7 mouse cellular contexts compared by ENCODE assay signal in genomic region chr7:122199296-122199695, GRCm38 (mm10). TPM values are rescaled to one million over a fixed set of nuclear protein-coding genes. Genes with fewer than 3 reads are reported as not detected.
DNase-seq lines count a peak whose midpoint lies in the region; ATAC-seq and TF ChIP-seq lines count a peak whose summit lies in the region.

No protein-coding gene starts in this region.

- H3K36me3 ChIP-seq in kidney, embryonic 15.5 days = no peaks in the 10 kb centered on the region
- no peaks in the 10 kb centered on the region for H3K36me3 ChIP-seq in ES-Bruce4 (ENCODE audit: control insufficient read depth, insufficient read depth, low read length, poor library complexity, severe bottlenecking)
- no peaks in the 10 kb centered on the region for H3K36me3 ChIP-seq in midbrain, embryonic 15.5 days (replicated peaks)

- POLR2A ChIA-PET in Patski (lab: Charles Lee) = no interaction called here

- CTCF ChIA-PET in Patski (lab: Charles Lee) = interaction anchor here (0.6 to 1.5 kb wide), 3 partner anchors 15 to 243 kb away, joined by 3 read pairs; no protein-coding TSS in a partner anchor

- no peak for TF ChIP-seq POLR2A in ES-Bruce4 (IDR thresholded peaks at IDR 0.05; ENCODE audit: insufficient read depth, low read length)

- no peak for ATAC-seq in kidney, embryonic 15.5 days (replicated peaks; ENCODE audit: low FRiP score)
- ATAC-seq in Patski = peak; percentile 44
- ATAC-seq in hematopoietic stem cell, adult 5-6 weeks (replicated peaks in 1 of 2; ENCODE audit: insufficient read depth in 1 of 2, low FRiP score in 2 of 2, low TSS enrichment in 1 of 2, low read depth in 1 of 2, poor library complexity in 2 of 2, severe bottlenecking in 2 of 2) = peak; percentile 47; a peak in 3 of 4 replicates
- ATAC-seq in midbrain, embryonic 15.5 days (replicated peaks) = no peak

- H3K27me3 ChIP-seq in kidney, embryonic 15.5 days = no peaks in the 10 kb centered on the region
- H3K27me3 ChIP-seq in ES-Bruce4 (ENCODE audit: control insufficient read depth, insufficient read depth, low read length, poor library complexity, severe bottlenecking) (no peaks in the 10 kb centered on the region), Patski (peaks cover 11% of the 10 kb centered on the region)
- no peaks in the 10 kb centered on the region for H3K27me3 ChIP-seq in midbrain, embryonic 15.5 days (replicated peaks)

- H3K9me3 ChIP-seq in kidney, embryonic 15.5 days (replicated peaks) = 0 out of 2 replicates have a peak, but pooled peaks cover 6% of the 10 kb centered on the region
- no peaks in the 10 kb centered on the region; the same call in none of the 2 replicates for H3K9me3 ChIP-seq in ES-Bruce4 (replicated peaks; ENCODE audit: control insufficient read depth, insufficient read depth, low read length, poor library complexity, severe bottlenecking)
- no peaks in the 10 kb centered on the region for H3K9me3 ChIP-seq in midbrain, embryonic 15.5 days

- no peak overlapping the region for H3K4me3 ChIP-seq in kidney, embryonic 15.5 days (replicated peaks)
- H3K4me3 ChIP-seq in ES-Bruce4 (ENCODE audit: low read depth, low read length) = no peak overlapping the region
- H3K4me3 ChIP-seq in midbrain, embryonic 15.5 days = no peak overlapping the region

- in situ Hi-C loops in Patski (cut with MboI; ENCODE audit: low pct_unique_long_range_greater_than_20kb) = no loop called here

- no peak overlapping the region for H3K27ac ChIP-seq in kidney, embryonic 15.5 days
- no peak overlapping the region for H3K27ac ChIP-seq in ES-Bruce4 (ENCODE audit: insufficient read depth, low read length)
- H3K27ac ChIP-seq in midbrain, embryonic 15.5 days = no peak overlapping the region

- WGBS in kidney, embryonic 15.5 days = 30% methylated on average over 5 of the region's 5 CpGs
- 28% methylated on average over 5 of the region's 5 CpGs for WGBS in midbrain, embryonic 15.5 days

- no peak for TF ChIP-seq EP300 in ES-Bruce4 (IDR thresholded peaks at IDR 0.05; ENCODE audit: insufficient read depth, low read depth, low read length)

- peak; percentile 36 for DNase-seq in kidney, postnatal 14 days
- DNase-seq in Patski (ENCODE audit: low read depth, low spot score) = no peak
- peak; percentile 48 for DNase-seq in mesoderm, embryonic 11.5 days (ENCODE audit: low read depth, low spot score)

- TF ChIP-seq CTCF in ES-Bruce4 (IDR thresholded peaks at IDR 0.05; ENCODE audit: low read depth, low read length) (peak; percentile 11), Patski (IDR thresholded peaks at IDR 0.05) (peak; percentile 65)

- no peak overlapping the region for H3K4me2 ChIP-seq in kidney, embryonic 15.5 days
- no peak overlapping the region for H3K4me2 ChIP-seq in midbrain, embryonic 15.5 days

- no peak overlapping the region for H3K9ac ChIP-seq in kidney, embryonic 15.5 days
- H3K9ac ChIP-seq in ES-Bruce4 (ENCODE audit: low read depth, poor library complexity, severe bottlenecking) = no peak overlapping the region
- H3K9ac ChIP-seq in midbrain, embryonic 15.5 days = no peak overlapping the region

- H3K4me1 ChIP-seq in kidney, embryonic 15.5 days = no peaks in the 10 kb centered on the region
- no peaks in the 10 kb centered on the region for H3K4me1 ChIP-seq in ES-Bruce4 (ENCODE audit: control insufficient read depth, insufficient read depth, low read length)
- no peaks in the 10 kb centered on the region for H3K4me1 ChIP-seq in midbrain, embryonic 15.5 days

RNA-seq across cellular contexts. Expression of gene Ern2, which starts 13.3 kb away (rescaled TPM):
- polyA plus RNA-seq in kidney, embryonic 15.5 days (2015; fragmentation: Nextera tagmentation; extraction: Ambion mirVana) = 0.89 TPM in 1 of 2 replicates, not detected in the other
- polyA plus RNA-seq in ES-Bruce4 (2011; ENCODE audit: insufficient read depth, insufficient read length, low read depth, missing spikeins) (not detected in 2 replicates), Patski (2021) (not detected)
- not detected in 2 replicates for total RNA-seq in hematopoietic stem cell, adult 5-6 weeks (2017)
- polyA plus RNA-seq in midbrain, embryonic 15.5 days (2015; fragmentation: Nextera tagmentation; extraction: Ambion mirVana) = 1.9 and 2.7 TPM in 2 replicates

RNA-seq across cellular contexts. Expression of gene Chp2, which starts 20.0 kb away (rescaled TPM):
- polyA plus RNA-seq in kidney, embryonic 15.5 days (2015; fragmentation: Nextera tagmentation; extraction: Ambion mirVana) = 0.75 and 0.77 TPM in 2 replicates
- polyA plus RNA-seq in ES-Bruce4 (2011; ENCODE audit: insufficient read depth, insufficient read length, low read depth, missing spikeins) (not detected in 2 replicates), Patski (2021) (not detected)
- 0.88 TPM in 1 of 2 replicates, not detected in the other for total RNA-seq in hematopoietic stem cell, adult 5-6 weeks (2017)
- 1.3 and 1.6 TPM in 2 replicates for polyA plus RNA-seq in midbrain, embryonic 15.5 days (2015; fragmentation: Nextera tagmentation; extraction: Ambion mirVana)

RNA-seq across cellular contexts. Expression of gene Plk1, which starts 40.1 kb away (rescaled TPM):
- 147 and 150 TPM in 2 replicates for polyA plus RNA-seq in kidney, embryonic 15.5 days (2015; fragmentation: Nextera tagmentation; extraction: Ambion mirVana)
- polyA plus RNA-seq in ES-Bruce4 (2011; ENCODE audit: insufficient read depth, insufficient read length, low read depth, missing spikeins) = 157 and 170 TPM in 2 replicates
- polyA plus RNA-seq in Patski (2021) = 55.8 TPM
- 26.5 and 43.2 TPM in 2 replicates for total RNA-seq in hematopoietic stem cell, adult 5-6 weeks (2017)
- 17.2 and 22.9 TPM in 2 replicates for polyA plus RNA-seq in midbrain, embryonic 15.5 days (2015; fragmentation: Nextera tagmentation; extraction: Ambion mirVana)

Comparison
In these comparisons a context has a peak if more than half of its experiments do, and no peak if none do; other contexts are left out.
1. ATAC-seq: peak in Patski (single experiment) and hematopoietic stem cell, adult 5-6 weeks (2 of 2); none in kidney, embryonic 15.5 days (single experiment) and midbrain, embryonic 15.5 days (single experiment).